Mouse (Mus musculus) liver, embryonic 13.5 days (tissue): Measurements from ENCODE around the gene Clip2. TPM values are rescaled to one million over a fixed set of nuclear protein-coding genes. Genes with fewer than 3 reads are reported as not detected.

Source experiments
- ATAC-seq: fragments of 200-750 bp; cut with Nextera tagmentation; 2 replicates; pipeline ENCODE4 v1.8.0; 2017; ENCODE audit warnings: low read depth, mild to moderate bottlenecking, moderate number of reproducible peaks, moderate library complexity
- DNase-seq: peaks from one replicate; pipeline ENCODE4 v3.0.0; 2022
- H3K27ac ChIP-seq: fragments of 300-500 bp; sonication (generic); 2 replicates; pipeline ENCODE4 v1.5.1; 2015; ENCODE audit warnings: moderate library complexity, mild to moderate bottlenecking, inconsistent platforms
- H3K27me3 ChIP-seq: fragments of 300-500 bp; sonication (generic); 2 replicates; pipeline ENCODE4 v1.6.1; 2015; ENCODE audit warnings: mild to moderate bottlenecking, inconsistent platforms
- H3K36me3 ChIP-seq: fragments of 300-500 bp; sonication (generic); 2 replicates; pipeline ENCODE4 v1.6.1; 2015; ENCODE audit warnings: mild to moderate bottlenecking, inconsistent platforms
- H3K4me1 ChIP-seq: fragments of 300-500 bp; sonication (generic); replicated peaks from 2 replicates; pipeline ENCODE4 v1.6.1; 2015; ENCODE audit warnings: inconsistent platforms
- H3K4me2 ChIP-seq: fragments of 300-500 bp; sonication (generic); 2 replicates; pipeline ENCODE4 v1.6.1; 2015; ENCODE audit warnings: inconsistent platforms, mild to moderate bottlenecking, moderate library complexity
- H3K4me3 ChIP-seq: fragments of 300-500 bp; sonication (generic); replicated peaks from 2 replicates; pipeline ENCODE4 v1.5.1; 2015; ENCODE audit warnings: mild to moderate bottlenecking, inconsistent platforms
- H3K9ac ChIP-seq: fragments of 300-500 bp; sonication (generic); 2 replicates; pipeline ENCODE4 v1.6.1; 2015; ENCODE audit warnings: mild to moderate bottlenecking, inconsistent platforms
- H3K9me3 ChIP-seq: fragments of 300-500 bp; sonication (generic); replicated peaks from 2 replicates; pipeline ENCODE4 v1.6.1; 2016; ENCODE audit warnings: inconsistent platforms
- WGBS: fragments of 180-500 bp; shearing (Covaris S2); methylation state at CpG from one replicate; pipeline ENCODE4 v1.1.7; 2015; ENCODE audit not compliant: insufficient replicate concordance; 5-methylcytosine and 5-hydroxymethylcytosine counted together
- microRNA-seq: library from miRNA; unstranded; fragments of <30 nt; microRNA quantifications from one replicate; pipeline ENCODE4, GENCODE M21; 2016
- polyA plus RNA-seq: library from polyadenylated mRNA; unstranded; fragments of >200 nt; fragmentation: Nextera tagmentation; extraction: Ambion mirVana; gene quantifications from 2 replicates; pipeline ENCODE4 v1.2.1, GENCODE M21; 2015

The Clip2 gene
- polyA plus RNA-seq, 1 experiment from 2014 or later, result 0.37 TPM

DNA sequence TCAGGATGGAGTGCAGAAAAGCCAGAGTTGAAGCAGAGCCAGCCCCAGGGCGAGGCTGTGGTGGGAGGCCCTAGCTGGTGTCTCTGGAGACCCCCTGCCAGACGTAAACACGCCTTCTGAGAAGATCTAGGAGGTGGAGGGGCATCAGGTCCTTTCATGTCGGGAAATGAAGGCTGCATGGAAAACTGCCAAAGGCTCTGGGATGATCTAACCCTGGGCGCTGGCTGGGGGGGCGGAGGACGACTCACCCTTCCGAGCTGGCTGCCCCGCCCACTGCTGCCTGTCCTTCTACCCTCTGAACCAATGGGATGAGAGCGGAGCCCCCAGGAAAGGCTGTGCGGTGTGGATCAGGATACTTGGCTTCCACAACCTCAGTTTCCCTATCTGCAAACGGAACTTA is 112.1 kb downstream of the Clip2 start:
- ATAC-seq (no peak), DNase-seq (no peak)
- Histone ChIP-seq H3K27ac (no peak overlapping the region), H3K36me3 (peaks cover 12% of the 10 kb centered on the region; the same call in 1 of the 2 replicates), H3K9me3 (no peaks in the 10 kb centered on the region), H3K9ac (no peak overlapping the region), H3K4me2 (no peak overlapping the region), H3K27me3 (no peaks in the 10 kb centered on the region), H3K4me3 (no peak overlapping the region), H3K4me1 (peaks cover 24% of the 10 kb centered on the region; the same call in 1 of the 2 replicates)
- 76% methylated on average over 12 of the region's 12 CpGs for WGBS

DNA sequence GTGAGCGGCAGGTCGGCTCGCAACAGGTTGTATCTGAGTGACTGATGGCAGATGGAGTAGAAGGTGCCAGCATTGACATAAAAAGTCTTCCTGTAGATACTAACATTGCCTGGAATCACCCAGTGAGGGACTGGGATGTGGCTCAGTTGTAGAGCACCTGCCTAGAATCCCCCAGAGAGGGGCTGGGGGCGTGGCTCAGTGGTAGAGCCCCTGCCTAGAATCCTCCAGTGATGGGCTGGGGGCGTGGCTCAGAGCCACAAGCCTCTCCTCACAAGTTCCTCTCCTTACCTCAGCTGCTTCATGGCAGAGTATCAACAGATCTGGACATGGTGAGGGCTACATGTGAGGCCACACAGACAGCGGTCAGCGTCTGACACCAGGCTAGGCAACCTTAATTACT is 112.8 kb downstream of the Clip2 start:
- Histone ChIP-seq H3K27ac (no peak overlapping the region), H3K4me2 (no peak overlapping the region), H3K4me3 (no peak overlapping the region), H3K9me3 (no peaks in the 10 kb centered on the region), H3K36me3 (peaks cover 12% of the 10 kb centered on the region; the same call in 1 of the 2 replicates), H3K9ac (no peak overlapping the region), H3K4me1 (peaks cover 24% of the 10 kb centered on the region; the same call in 1 of the 2 replicates), H3K27me3 (no peaks in the 10 kb centered on the region)
- DNase-seq, result no peak
- ATAC-seq, result no peak
- WGBS, result 79% methylated on average over 7 of the region's 7 CpGs

Small RNA genes lying within 50 kb of the gene (microRNA-seq; reads per million reads assigned to microRNA genes)
- gene Gm26340 (not detected), gene Mir7228 (not detected)

Other genes starting within 250 kb of the Clip2 start
- 39.1 and 52.5 TPM in 2 replicates for gene Gtf2i, start 237.7 kb downstream of the Clip2 start, polyA plus RNA-seq
- gene Gtf2ird1, start 95.7 kb downstream of the Clip2 start, polyA plus RNA-seq, result 12.9 and 13.6 TPM in 2 replicates
- gene Syna, start 7.7 kb upstream of the Clip2 start, polyA plus RNA-seq, result not detected in 2 replicates
- 233 and 246 TPM in 2 replicates for gene Rfc2, start 28.9 kb upstream of the Clip2 start, polyA plus RNA-seq
- 1.6 TPM in 2 replicates for gene Lat2, start 62.6 kb upstream of the Clip2 start, polyA plus RNA-seq
- 229 and 233 TPM in 2 replicates for gene Eif4h, start 87.1 kb upstream of the Clip2 start, polyA plus RNA-seq
- gene Limk1, start 136.2 kb upstream of the Clip2 start, polyA plus RNA-seq, result 0.75 and 0.98 TPM in 2 replicates
- 3.5 and 3.8 TPM in 2 replicates for gene Eln, start 194.9 kb upstream of the Clip2 start, polyA plus RNA-seq